Mouse (Mus musculus): ENCODE data around the gene Usp17lb.
"Not testable (repeated sequence)": the region's sequence is repeated elsewhere in the genome, so short reads cannot be mapped to it uniquely, and the experiment has no call there.

Gene Usp17lb

GRCm38 (mm10) chr7:104842503-104842902 lies at the start of gene Usp17lb:
TSS of gene Usp17lb (minus strand) at chr7:104842603.
- no peak for DNase-seq

- no peak for DNase-seq
Observed at GRCm38 (mm10) chr7:104877731-104878130, 35.3 kb upstream of the Usp17lb start, which contains the start of gene Olfr665. TSS of gene Olfr665 (plus strand) at chr7:104878031.

GRCm38 (mm10) chr7:104861381-104861780 lies 19.0 kb upstream of the Usp17lb start:
- DNase-seq, result no peak

GRCm38 (mm10) chr7:104857683-104858082 lies 15.3 kb upstream of the Usp17lb start:
- DNase-seq, result no peak

GRCm38 (mm10) chr7:104856709-104857108 lies 14.3 kb upstream of the Usp17lb start, which contains the start of gene Usp17la:
TSS of gene Usp17la (plus strand) at chr7:104857009.
- DNase-seq, result not testable (repeated sequence)

GRCm38 (mm10) chr7:104855248-104855750 lies 12.9 kb upstream of the Usp17lb start:
- DNase-seq, result no peak

GRCm38 (mm10) chr7:104851546-104851945 lies 9.1 kb upstream of the Usp17lb start:
- DNase-seq, result not testable (repeated sequence)

GRCm38 (mm10) chr7:104843731-104844287 lies 1.4 kb upstream of the Usp17lb start:
- DNase-seq, result no peak

GRCm38 (mm10) chr7:104810335-104810734 lies 32.1 kb downstream of the Usp17lb start:
- not testable (repeated sequence) for DNase-seq

GRCm38 (mm10) chr7:104790796-104791195 lies 51.6 kb downstream of the Usp17lb start:
- DNase-seq, result no peak
